Mouse (Mus musculus) stomach, postnatal 0 days (tissue): ENCODE results near the gene Hist1h4b. TPM values are rescaled to one million over a fixed set of nuclear protein-coding genes. Genes with fewer than 3 reads are reported as not detected.
"Not testable (repeated sequence)": the region's sequence is repeated elsewhere in the genome, so short reads cannot be mapped to it uniquely, and the experiment has no call there.

Experiments used
- ATAC-seq: fragments of 200-750 bp; cut with Nextera tagmentation; 2 replicates; pipeline ENCODE4 v1.8.0; 2017; ENCODE audit not compliant: low FRiP score, low TSS enrichment
- DNase-seq: peaks from one replicate; pipeline ENCODE4 v3.0.0-alpha.2; 2016; ENCODE audit warnings: low spot score
- H3K27ac ChIP-seq: fragments of 300-500 bp; sonication (generic); replicated peaks from 2 replicates; pipeline ENCODE4 v1.5.1; 2014; ENCODE audit warnings: mild to moderate bottlenecking, control low read depth
- H3K27me3 ChIP-seq: fragments of 300-500 bp; sonication (generic); 2 replicates; pipeline ENCODE4 v1.6.1; 2014; ENCODE audit warnings: low read length; ENCODE audit not compliant: control insufficient read depth, insufficient read depth
- H3K36me3 ChIP-seq: fragments of 300-500 bp; sonication (generic); 2 replicates; pipeline ENCODE4 v1.6.1; 2014; ENCODE audit warnings: low read length, mixed read lengths; ENCODE audit not compliant: control insufficient read depth, insufficient read depth
- H3K4me1 ChIP-seq: fragments of 300-500 bp; sonication (generic); replicated peaks from 2 replicates; pipeline ENCODE4 v1.6.1; 2014; ENCODE audit warnings: antibody characterized with exemption; ENCODE audit not compliant: control insufficient read depth, insufficient read depth
- H3K4me2 ChIP-seq: fragments of 300-500 bp; sonication (generic); replicated peaks from 2 replicates; pipeline ENCODE4 v1.6.1; 2014; ENCODE audit warnings: low read depth, mild to moderate bottlenecking, control low read depth, moderate library complexity
- H3K4me3 ChIP-seq: fragments of 300-500 bp; sonication (generic); 2 replicates; pipeline ENCODE4 v1.5.1; 2014; ENCODE audit warnings: low read depth, low read length, control low read depth
- H3K9ac ChIP-seq: fragments of 300-500 bp; sonication (generic); 2 replicates; pipeline ENCODE4 v1.6.1; 2014; ENCODE audit warnings: mild to moderate bottlenecking, low read length, control low read depth, mixed read lengths
- H3K9me3 ChIP-seq: fragments of 300-500 bp; sonication (generic); 2 replicates; pipeline ENCODE4 v1.6.1; 2016; ENCODE audit warnings: low read length; ENCODE audit not compliant: control insufficient read depth
- CTCF ChIP-seq: IDR thresholded peaks from 2 replicates; pipeline ENCODE4 v1.5.1; 2016; ENCODE audit warnings: antibody characterized with exemption, low read depth, mild to moderate bottlenecking, moderate library complexity
- EP300 ChIP-seq: optimal IDR thresholded peaks from 2 replicates; pipeline ENCODE3; 2016; ENCODE audit warnings: antibody characterized with exemption
- WGBS: fragments of 180-500 bp; shearing (Covaris S2); extraction: QIAGEN DNeasy Blood & Tissue Kit; methylation state at CpG from one replicate; pipeline ENCODE4 v1.1.7; 2014; 5-methylcytosine and 5-hydroxymethylcytosine counted together
- polyA plus RNA-seq: library from polyadenylated mRNA; unstranded; fragments of >200 nt; fragmentation: Nextera tagmentation; extraction: Ambion mirVana; gene quantifications from 2 replicates; pipeline ENCODE4 v1.2.1, GENCODE M21; 2015

The Hist1h4b gene
- polyA plus RNA-seq, 1 experiment from 2014 or later = 2.0 TPM

DNA sequence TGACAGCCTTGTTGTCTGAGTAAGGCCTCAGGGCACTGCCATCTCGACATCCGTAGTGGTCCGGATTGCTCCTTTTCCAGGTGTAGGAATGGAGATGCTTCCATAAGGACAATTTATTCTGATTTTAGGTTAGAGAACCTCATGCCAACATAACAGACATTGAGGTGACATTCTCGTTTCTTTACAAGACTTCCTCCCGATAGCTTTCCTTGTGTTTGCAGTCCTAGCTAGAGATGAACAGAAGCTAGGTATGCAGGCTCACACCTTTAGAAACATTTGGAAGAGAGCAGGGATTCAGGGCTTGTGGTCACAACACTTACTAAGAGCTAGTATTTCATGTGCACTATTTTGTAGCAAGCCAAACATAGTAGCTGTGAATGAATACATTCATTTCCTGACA is 13.6 kb upstream of the Hist1h4b start:
- Histone ChIP-seq H3K4me3 (no peak overlapping the region), H3K27ac (no peak overlapping the region), H3K36me3 (no peaks in the 10 kb centered on the region), H3K9me3 (no peaks in the 10 kb centered on the region), H3K4me1 (no peaks in the 10 kb centered on the region), H3K9ac (no peak overlapping the region), H3K4me2 (no peak overlapping the region), H3K27me3 (no peaks in the 10 kb centered on the region)
- ATAC-seq (no peak), DNase-seq (no peak)
- TF ChIP-seq CTCF (no peak), EP300 (no peak)
- 78% methylated on average over 5 of the region's 5 CpGs for WGBS

DNA sequence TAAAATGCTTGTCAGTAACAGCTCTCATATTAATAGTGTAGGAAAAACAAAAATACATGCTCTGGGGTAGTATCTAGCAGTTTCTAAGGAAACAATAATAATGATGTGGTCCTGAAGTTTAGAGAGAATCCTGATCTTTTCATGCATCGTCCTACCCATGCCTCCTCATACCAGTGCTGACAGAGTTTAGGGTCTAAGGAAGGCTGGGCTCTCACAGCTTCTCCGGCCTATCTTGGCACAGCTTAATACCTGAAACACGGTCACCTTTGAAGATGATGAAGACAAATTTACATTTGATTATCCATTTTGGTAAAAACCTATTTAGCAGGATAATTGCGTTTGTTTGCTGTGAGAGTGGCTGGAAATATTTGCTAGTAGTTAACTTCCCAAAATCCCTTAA is 12.8 kb upstream of the Hist1h4b start:
- Histone ChIP-seq H3K27ac (no peak overlapping the region), H3K4me2 (no peak overlapping the region), H3K4me3 (peak overlapping the region; percentile 33; the same call in 1 of the 2 replicates), H3K36me3 (no peaks in the 10 kb centered on the region), H3K9ac (no peak overlapping the region), H3K9me3 (no peaks in the 10 kb centered on the region), H3K27me3 (no peaks in the 10 kb centered on the region), H3K4me1 (no peaks in the 10 kb centered on the region)
- TF ChIP-seq EP300 = no peak
- TF ChIP-seq CTCF = no peak
- WGBS = 27% methylated on average over 4 of the region's 4 CpGs
- ATAC-seq (no peak), DNase-seq (no peak)

DNA sequence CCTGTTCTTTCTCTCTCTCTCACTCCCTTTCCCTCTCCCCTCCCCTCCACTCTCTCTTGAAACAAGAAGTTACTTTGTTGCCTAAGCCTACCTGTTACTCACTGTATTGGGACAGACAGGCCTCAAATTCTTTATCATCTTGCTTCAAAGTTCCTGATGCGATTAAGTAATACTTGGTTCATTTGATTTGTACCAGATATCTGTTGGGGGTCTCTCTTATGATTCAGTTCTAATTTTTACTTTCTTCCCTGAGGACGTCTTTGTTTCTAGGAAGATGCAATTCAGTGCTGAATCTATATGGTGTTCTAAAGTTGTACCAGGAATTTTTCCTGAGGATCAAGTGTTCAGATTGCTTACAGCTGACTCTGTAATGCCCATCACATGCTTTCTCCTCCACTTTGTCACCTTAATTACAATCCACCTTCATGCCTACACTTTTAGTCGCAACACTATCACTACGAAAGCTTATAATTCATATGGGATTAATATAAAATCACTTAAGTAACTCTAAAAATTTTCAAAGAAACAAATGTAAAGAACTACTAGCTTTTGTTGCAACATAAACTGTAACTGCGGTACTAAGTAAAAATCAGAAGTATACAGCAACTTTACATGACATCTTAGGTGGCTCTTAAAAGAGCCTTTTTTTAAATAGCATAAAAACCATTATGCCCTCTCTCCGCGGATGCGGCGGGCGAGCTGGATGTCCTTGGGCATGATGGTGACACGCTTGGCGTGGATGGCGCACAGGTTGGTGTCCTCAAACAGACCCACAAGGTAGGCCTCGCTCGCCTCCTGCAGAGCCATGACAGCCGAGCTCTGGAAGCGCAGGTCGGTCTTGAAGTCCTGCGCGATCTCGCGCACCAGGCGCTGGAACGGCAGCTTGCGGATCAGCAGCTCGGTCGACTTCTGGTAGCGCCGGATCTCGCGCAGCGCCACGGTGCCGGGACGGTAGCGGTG is 12.1 kb upstream of the Hist1h4b start:
- DNase-seq (no peak), ATAC-seq (no peak)
- no peak for TF ChIP-seq EP300
- no peak for TF ChIP-seq CTCF
- H3K4me1 ChIP-seq = no peaks in the 10 kb centered on the region
- WGBS = 1% methylated on average over 13 of the region's 36 CpGs
- H3K9me3 ChIP-seq = no peaks in the 10 kb centered on the region
- peak overlapping the region; percentile 33 for H3K4me3 ChIP-seq
- H3K4me2 ChIP-seq = peak overlapping the region; percentile 62
- H3K27me3 ChIP-seq = no peaks in the 10 kb centered on the region
- H3K9ac ChIP-seq = peak overlapping the region; percentile 41
- H3K36me3 ChIP-seq = no peaks in the 10 kb centered on the region
- H3K27ac ChIP-seq = no peak overlapping the region

DNA sequence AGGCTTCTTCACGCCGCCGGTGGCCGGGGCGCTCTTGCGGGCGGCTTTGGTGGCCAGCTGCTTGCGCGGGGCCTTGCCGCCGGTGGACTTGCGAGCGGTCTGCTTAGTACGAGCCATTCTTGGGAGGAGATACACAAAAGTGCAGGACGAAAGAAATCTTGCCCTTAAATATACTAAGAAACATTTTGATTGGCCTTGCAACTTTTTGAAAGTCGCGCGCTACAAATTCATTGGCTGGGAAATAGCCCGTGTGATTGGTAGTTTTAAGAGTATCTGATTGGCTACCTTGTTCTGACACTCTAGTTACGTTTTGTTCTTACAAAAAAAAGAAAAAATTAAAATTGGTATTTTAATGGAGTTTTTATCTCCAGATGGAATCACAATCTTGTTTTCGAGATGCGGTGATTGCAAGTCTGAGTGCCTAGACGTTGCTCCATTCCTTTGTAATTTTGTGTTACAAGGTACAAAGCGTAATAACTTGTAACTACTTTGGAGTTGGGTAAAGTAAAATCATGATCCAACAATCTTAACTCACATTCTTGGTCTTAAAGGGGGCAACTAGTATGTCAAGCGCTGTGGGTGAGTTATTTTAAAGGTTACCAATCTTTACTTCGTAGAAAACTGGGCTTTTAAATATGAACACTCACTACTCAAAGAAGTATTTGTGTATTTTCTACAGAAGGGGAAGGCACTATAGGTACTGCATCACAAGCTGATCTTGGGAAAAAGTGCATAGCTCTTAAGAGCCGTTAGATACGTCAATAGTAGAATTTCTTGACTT is 11.2 kb upstream of the Hist1h4b start, which contains the start of gene Hist1h3c:
Hist1h3c (minus strand) TSS at position 222 of the 781 bp plus-strand sequence.
- TF ChIP-seq CTCF (no peak), EP300 (no peak)
- Histone ChIP-seq H3K4me3 (peak within 1 kb of the TSS; percentile 33), H3K4me2 (peak within 1 kb of the TSS; percentile 62), H3K27me3 (no peaks in the 10 kb centered on the region), H3K9ac (peak within 1 kb of the TSS; percentile 63), H3K27ac (peak within 1 kb of the TSS; percentile 97), H3K4me1 (no peaks in the 10 kb centered on the region), H3K36me3 (no peaks in the 10 kb centered on the region), H3K9me3 (no peaks in the 10 kb centered on the region)
- DNase-seq (peak; percentile 82), ATAC-seq (peak; percentile 46)
- WGBS = under 1% methylated on average over 21 of the region's 28 CpGs

DNA sequence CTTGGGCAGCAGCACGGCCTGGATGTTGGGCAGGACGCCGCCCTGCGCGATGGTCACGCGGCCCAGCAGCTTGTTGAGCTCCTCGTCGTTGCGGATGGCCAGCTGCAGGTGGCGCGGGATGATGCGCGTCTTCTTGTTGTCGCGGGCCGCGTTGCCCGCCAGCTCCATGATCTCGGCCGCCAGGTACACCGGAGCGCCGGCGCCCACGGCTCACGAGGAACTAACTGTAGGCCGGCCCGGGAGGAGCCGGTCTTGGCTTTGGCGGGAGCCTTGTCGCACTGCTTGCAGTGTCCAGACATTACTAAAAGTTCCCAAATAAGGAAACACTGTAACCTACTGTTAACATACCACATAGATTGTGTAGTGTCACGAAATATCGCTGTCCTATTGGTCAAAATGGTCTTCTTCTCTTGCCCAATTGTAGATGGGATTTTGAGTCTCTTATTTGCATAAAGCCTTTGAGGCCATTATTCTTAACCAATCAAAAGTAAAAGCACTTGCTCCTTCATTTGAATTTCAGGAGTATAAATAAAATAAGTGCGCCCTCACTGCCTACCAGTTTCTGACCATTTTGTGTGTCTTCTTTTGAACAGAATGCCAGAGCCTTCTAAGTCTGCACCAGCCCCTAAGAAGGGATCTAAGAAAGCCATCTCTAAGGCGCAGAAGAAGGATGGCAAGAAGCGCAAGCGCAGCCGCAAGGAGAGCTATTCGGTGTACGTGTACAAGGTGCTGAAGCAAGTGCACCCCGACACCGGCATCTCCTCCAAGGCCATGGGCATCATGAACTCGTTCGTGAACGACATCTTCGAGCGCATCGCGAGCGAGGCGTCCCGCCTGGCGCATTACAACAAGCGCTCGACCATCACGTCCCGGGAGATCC is 10.4 kb upstream of the Hist1h4b start, which contains the start of gene Hist1h2bb:
Hist1h2bb (plus strand) TSS at position 534 of the 880 bp plus-strand sequence.
- H3K9me3 ChIP-seq, H3K36me3 ChIP-seq, H3K4me1 ChIP-seq, H3K27me3 ChIP-seq: not testable (repeated sequence)
- DNase-seq (peak; percentile 80), ATAC-seq (peak; percentile 91)
- Histone ChIP-seq H3K4me3 (peak within 1 kb of the TSS; percentile 33), H3K4me2 (peak within 1 kb of the TSS; percentile 62), H3K9ac (peak within 1 kb of the TSS; percentile 63), H3K27ac (peak within 1 kb of the TSS; percentile 97)
- peak; percentile 43 for TF ChIP-seq EP300
- 0% methylated on average over 38 of the region's 58 CpGs for WGBS
